Mouse (Mus musculus) cerebellum, postnatal 14 days (tissue): ENCODE measurements around the gene Tmem184a.

ENCODE experiments used
- DNase-seq, 2 experiments: peaks; one replicate each; pipeline ENCODE4 v3.0.0; 2021; ENCODE audit warnings: mixed read lengths in 2 of 2

The Tmem184a gene

GRCm38 (mm10) chr5:139819538-139820181 is at the start of gene Tmem184a:
Tmem184a (minus strand) TSS chr5:139819917.
- no peak for DNase-seq

- peak; percentile 28 to 52 for DNase-seq
These were observed 43.0 kb upstream of the Tmem184a start for GRCm38 (mm10) chr5:139862759-139863158.

GRCm38 (mm10) chr5:139860328-139861104 is 40.8 kb upstream of the Tmem184a start:
- DNase-seq = peak; percentile 43 to 56

GRCm38 (mm10) chr5:139849626-139850320 is 30.1 kb upstream of the Tmem184a start:
- peak; percentile 33 to 37 for DNase-seq

- DNase-seq = no peak
These were observed 19.4 kb upstream of the Tmem184a start for GRCm38 (mm10) chr5:139839142-139839541.

- peak; percentile 79 to 90 for DNase-seq
These were observed 18.8 kb upstream of the Tmem184a start for GRCm38 (mm10) chr5:139838476-139838892.

GRCm38 (mm10) chr5:139835706-139836105 is 16.0 kb upstream of the Tmem184a start:
- DNase-seq = no peak

GRCm38 (mm10) chr5:139832125-139832524 is 12.4 kb upstream of the Tmem184a start:
- DNase-seq = no peak

GRCm38 (mm10) chr5:139830734-139831133 is 11.0 kb upstream of the Tmem184a start:
- DNase-seq = no peak

- DNase-seq = no peak
These were observed 9.7 kb upstream of the Tmem184a start for GRCm38 (mm10) chr5:139829384-139829783.

- peak in 1 of 2 experiments; percentile 54 for DNase-seq
These were observed 7.9 kb upstream of the Tmem184a start for GRCm38 (mm10) chr5:139827593-139827992.

- DNase-seq = peak; percentile 94 to 97
These were observed 6.8 kb upstream of the Tmem184a start, which contains the start of the genes Gm26938 and Psmg3 for GRCm38 (mm10) chr5:139826357-139827055. Gm26938 (minus strand) TSS chr5:139826407. Psmg3 (minus strand) TSS chr5:139826885.

GRCm38 (mm10) chr5:139825947-139826346 is 6.2 kb upstream of the Tmem184a start:
- DNase-seq = no peak

- no peak for DNase-seq
These were observed 4.8 kb upstream of the Tmem184a start for GRCm38 (mm10) chr5:139824531-139824930.

- no peak for DNase-seq
These were observed 2.0 kb upstream of the Tmem184a start for GRCm38 (mm10) chr5:139821466-139822459.

- DNase-seq = peak; percentile 26 to 57
These were observed 916 bp downstream of the Tmem184a start for GRCm38 (mm10) chr5:139818801-139819200.

GRCm38 (mm10) chr5:139818056-139818455 is 1.7 kb downstream of the Tmem184a start:
- DNase-seq = no peak

- no peak for DNase-seq
These were observed 2.4 kb downstream of the Tmem184a start for GRCm38 (mm10) chr5:139817292-139817691.

- DNase-seq = no peak
These were observed 3.3 kb downstream of the Tmem184a start for GRCm38 (mm10) chr5:139816445-139816844.

GRCm38 (mm10) chr5:139815964-139816363 is 3.8 kb downstream of the Tmem184a start:
- DNase-seq = no peak

GRCm38 (mm10) chr5:139813963-139814381 is 5.7 kb downstream of the Tmem184a start:
- DNase-seq = no peak
